Mouse (Mus musculus): Measurements from ENCODE around the gene Cpt1c. TPM values are rescaled to one million over a fixed set of nuclear protein-coding genes. Genes with fewer than 3 reads are reported as not detected.

Gene Cpt1c
- total RNA-seq, 2 experiments from 2014 or later, result 59.7 to 68.8 TPM

DNA sequence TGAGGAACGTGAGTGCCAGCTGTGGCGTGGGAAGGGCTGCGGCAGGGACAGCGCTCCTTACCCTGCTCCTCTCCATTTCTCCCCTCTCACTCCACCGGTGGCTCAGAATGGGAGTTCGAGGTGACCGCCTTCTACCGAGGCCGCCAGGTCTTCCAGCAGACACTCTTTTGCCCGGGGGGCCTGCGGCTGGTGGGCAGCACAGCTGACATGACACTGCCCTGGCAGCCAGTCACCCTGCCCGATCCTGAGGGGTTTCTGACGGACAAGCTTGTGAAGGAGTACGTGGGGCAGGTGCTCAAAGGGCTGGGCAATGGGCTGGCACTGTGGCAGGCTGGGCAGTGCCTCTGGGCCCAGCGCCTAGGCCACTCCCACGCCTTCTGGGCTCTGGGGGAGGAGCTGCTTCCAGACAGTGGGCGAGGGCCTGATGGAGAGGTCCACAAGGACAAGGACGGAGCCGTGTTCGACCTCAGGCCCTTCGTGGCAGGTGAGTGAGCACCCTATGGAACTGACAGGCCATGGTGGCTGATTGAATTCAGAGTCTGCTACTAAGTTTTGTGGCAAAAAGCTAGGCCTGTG, 26.0 kb upstream of the Cpt1c start:
- intact Hi-C loops (cut with DNase I), result no loop called here
- no peak for DNase-seq

DNA sequence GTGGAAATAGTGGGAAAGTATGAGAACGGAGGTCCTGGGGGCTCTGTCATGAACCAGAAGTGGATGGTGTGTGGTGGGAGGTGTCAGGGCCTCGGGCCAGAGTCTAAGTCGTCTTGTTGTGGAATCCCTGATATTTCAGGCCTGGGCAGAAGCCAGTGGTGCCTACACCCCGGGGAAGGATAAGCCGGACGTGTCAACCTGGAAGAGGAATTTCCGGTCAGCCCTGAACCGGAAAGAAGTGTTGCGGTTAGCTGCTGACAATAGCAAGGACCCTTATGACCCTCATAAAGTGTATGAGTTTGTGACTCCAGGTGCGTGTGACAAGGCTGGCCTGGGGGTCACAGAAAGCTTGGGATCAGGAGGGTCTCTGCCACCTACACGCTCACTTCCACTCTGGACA, 25.1 kb upstream of the Cpt1c start:
- DNase-seq, result no peak
- intact Hi-C loops (cut with DNase I), result no loop called here

DNA sequence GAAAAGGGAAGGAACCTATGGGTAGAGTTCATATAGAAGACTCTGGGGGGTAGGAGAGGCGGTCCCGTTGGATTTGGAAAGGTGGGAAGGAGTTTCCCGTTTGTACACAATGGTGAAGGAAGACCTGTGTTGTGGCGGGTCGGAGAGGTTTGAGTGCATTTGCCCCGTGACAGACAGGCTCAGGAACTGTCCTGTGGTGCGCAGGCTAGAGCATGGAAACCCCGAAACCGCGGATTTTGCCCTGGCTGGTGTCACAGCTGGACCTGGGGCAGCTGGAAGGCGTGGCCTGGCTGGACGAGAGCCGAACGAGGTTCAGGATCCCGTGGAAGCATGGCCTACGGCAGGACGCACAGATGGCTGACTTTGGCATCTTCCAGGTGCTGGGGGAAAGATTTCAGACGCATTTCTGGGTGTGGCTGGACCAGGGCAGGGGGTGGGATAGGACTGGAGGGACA, 23.9 kb upstream of the Cpt1c start, which contains the start of gene Bcl2l12:
Gene Bcl2l12 (minus strand): TSS at position 212 of the 455 bp plus-strand sequence.
- intact Hi-C loops (cut with DNase I), result no loop called here
- DNase-seq, result peak; percentile 54

DNA sequence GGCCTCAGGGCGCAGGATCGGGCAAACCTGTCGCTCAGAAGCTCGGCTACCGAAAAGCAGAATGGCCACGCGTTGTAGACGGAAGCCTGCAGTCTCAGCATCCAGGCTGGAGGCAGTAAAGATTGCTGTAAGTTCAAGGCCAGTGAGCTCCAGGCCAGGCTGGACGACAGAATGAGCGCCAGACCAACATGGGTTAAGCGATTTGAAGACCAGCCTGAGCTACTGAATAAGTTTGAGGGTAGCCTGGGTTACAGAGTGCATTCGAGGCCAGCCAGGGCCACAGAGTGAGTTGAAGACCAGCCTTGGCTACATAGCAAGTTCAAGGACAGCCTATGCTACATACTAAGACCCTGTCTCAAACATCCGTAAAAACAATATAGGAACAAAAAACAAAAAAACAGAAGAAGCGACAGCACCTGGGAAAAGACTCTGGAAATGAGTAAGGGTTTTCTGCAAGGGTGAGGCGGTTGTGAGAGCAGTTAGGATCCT, 23.3 kb upstream of the Cpt1c start:
- intact Hi-C loops (cut with DNase I), result no loop called here

DNA sequence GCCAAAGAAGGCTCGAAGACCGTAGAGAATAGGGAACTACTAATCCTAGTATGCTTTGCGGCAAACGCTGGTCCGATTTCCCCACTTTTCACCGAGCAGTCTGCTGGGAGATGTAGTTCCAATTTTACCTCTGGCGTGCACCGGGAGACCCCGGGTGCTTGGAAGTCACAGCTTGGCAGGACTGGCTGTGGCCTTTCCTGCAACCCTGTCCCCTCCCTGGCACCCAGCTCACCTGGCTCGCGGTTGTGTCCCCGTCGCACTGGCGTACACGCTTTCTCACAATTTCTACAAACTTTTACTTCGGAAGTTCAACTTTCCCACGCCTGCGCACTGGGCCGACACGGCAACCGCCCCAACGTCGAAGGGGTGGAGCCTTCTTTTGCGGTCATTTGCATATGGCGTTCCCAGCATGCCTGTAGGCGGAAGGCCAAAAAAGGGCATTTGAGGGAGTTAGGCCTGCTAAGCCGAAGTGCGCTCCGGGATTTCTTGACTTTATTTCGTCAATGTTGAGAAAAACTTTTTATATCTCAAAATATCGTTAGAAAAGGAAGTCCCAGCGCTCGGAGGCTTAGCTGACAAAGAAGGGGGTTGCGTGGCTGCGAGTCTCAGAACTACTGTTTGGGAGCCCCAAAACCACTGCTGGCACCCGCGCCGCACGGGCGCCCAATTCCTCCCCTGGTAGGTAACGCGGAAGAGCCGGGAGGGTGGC, 22.7 kb upstream of the Cpt1c start, which contains the start of gene Irf3:
Gene Irf3 (plus strand): TSS at position 418 of the 709 bp plus-strand sequence.
- intact Hi-C loops (cut with DNase I), result no loop called here
- DNase-seq, result peak; percentile 96

More for the DNA sequence above, 23.3 kb upstream of the Cpt1c start:
- DNase-seq, result no peak

DNA sequence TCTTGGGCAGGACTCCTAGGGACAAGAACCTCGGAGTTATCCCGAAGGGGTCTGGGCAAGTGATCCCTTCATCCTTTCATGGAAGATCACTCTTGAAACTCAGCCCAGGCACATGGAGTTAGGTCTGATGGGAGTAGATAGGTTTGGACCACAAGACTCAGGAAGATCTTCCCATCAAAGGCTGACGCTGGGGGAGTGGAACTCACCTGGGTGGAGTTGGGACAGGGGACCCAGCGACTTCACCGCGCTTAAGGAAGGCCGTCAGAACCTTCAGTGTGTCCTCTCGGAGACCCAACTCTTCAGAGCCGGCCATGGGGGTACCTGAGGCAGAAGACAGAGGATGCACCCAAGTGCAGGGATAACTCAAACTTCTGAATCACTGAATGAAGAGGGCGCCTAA, 22.0 kb upstream of the Cpt1c start:
- intact Hi-C loops (cut with DNase I), result no loop called here
- no peak for DNase-seq

DNA sequence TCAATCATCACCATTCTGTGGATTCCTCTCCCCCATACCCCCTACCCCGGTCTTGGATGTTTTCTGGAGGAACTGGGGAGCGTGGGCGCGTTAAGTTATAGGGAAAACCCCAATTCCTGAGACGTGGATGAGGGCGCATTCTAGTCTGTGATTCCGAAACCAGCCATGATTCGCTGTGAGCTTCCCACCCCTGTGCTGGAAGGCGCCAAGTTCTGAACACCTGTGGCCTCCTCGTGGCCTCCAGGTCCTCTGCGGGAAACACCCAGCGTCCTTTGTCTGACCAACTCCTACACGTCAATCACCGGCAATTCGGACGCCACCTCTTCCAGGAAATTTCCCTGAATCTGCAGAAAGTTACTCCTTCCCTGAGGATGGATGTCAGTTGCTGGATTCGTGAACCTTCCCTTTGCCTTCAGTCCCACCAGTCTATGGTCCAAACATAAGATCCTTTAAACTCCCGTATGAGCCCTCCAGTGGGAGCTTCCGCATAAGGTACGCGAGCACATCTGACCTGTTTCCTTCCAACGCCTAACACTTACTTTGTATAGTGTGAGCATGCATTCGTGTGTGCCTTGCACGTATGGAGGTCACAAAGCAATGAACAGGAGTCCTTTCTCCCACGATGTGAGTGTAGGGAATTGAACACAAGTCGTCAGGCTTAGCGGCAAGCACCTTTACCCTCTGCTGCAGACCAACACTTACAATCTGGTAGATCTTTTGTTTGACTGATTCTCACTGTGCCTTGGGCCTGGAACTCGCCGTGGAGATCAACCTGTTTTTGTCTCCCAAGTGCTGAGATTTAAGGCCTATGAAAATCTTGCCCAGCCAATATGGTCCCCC, 12.4 kb upstream of the Cpt1c start:
- no peak for DNase-seq
- intact Hi-C loops (cut with DNase I), result no loop called here

DNA sequence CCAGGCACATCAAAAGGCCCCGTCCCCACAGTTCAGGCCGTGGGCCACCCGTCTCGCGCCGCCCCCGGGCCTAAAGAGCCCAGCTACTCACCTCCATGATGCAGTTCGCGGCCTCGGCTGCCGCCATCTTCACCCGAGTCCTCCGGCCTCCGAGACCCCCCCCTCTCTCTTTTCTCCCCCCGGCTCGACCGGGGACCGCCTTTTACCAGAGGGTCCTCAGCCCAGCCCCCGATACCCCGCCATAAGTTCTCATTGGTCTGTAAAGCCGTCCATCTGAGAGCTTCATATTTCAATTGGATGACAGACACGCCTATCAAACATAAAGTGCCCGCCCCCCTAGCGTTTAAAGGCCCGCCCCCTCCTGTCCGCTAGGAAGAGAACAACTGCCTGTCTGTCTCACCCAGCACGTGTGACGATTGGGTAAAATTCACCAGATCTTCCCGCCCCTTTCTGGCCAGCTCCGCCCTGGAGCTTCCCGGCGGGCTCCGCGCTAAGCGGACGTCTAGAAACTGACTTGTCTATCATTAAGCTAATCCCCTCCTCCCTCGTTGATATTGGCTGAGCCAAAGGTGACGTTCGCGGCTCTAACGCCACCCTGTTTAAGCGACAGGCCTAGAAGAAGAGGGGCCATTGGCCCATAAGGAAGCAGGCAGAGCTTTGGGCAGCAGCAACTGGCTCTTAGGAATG, 11.7 kb upstream of the Cpt1c start, which contains the start of gene Prmt1:
Gene Prmt1 (minus strand): TSS at position 377 of the 687 bp plus-strand sequence.
- intact Hi-C loops (cut with DNase I), result no loop called here
- DNase-seq, result peak; percentile 98

DNA sequence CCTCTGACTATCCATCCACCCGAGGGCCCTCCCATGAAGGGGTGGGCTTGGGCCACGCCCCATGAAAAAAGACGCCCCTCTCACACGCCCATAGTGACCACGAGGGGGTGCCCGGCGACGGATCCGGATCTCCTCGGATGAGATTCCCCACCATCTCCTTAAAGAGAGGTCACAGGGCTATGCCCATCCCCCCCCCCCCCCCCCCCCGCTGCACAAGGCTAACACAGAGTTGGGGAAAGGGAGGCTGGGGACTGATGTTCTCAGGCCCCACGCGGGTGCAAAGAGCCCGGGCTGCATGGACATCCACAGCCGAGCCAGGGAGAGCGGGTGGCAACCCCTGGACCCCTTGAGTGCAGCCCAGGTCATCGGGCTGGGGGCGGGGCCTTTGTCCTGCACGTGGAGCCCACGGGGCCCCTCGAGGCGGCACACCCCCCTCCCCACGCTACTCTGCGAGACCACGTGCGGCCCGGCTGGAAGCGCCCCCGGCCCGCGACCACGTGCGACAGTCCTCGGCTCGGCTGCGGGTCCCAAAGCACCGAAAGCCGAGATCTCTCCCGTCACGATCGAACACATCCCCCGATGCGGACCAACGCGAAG, 11.0 kb upstream of the Cpt1c start:
- intact Hi-C loops (cut with DNase I), result no loop called here
- peak; percentile 87 for DNase-seq

DNA sequence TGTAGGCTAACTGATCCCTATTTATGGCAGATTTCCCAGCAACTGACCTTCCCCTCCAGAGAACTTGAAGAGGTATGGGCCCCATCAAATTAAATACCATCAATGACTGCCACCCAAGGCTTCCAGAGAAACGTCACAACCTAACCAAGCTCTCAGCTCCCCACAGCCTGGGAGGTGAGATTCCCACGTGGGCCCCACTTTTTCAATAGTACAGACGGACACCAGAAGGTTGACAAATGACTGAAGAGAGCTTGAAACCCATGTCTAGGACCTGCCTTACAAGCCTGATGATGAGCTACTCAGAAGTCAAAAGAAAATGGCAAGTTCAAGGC, 10.1 kb upstream of the Cpt1c start:
- intact Hi-C loops (cut with DNase I), result no loop called here

DNA sequence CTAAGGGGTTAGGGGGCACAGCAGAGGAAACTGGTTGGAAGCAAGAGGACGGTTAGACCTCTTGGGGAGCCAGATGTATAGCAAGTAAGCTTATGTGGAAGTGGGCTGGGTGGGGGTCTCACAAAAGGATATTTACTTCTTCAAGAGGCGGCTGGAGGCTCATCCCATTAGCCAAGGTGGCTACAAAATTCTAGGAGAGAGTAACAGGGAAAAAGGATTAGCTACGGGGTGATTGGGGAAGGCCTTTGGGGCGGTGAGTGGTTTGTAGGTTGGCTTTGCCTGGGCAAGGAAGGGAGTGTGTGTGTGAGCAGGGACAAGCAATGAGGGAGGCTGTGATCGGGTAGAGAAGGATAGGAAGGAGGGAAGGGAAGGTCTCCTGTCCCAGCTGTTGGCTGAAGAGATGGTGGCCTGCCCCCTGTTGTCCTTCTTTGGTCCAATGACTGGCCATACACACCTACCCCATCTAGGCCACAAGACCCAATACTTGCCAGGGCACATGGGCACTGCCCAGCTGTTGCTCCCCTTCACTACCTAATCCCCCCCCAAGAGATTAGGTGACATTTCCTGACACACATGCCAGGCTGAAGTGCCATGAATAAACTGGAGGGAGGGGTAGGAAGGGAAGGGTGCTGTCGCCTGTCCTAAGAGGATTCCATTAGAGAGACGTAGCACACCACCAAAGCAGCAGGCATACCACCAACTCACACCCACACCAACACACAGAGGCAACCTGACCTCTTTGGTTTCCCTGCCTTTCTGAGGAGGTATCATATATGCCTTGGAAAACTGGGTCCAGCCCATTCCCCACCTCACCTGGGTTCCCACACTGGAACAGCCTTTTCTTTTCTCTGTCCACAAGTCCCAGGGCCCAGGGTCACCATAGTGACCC, 9.5 kb upstream of the Cpt1c start:
- intact Hi-C loops (cut with DNase I), result no loop called here
- DNase-seq, result no peak

More for the DNA sequence above, 10.1 kb upstream of the Cpt1c start:
- DNase-seq, result no peak

DNA sequence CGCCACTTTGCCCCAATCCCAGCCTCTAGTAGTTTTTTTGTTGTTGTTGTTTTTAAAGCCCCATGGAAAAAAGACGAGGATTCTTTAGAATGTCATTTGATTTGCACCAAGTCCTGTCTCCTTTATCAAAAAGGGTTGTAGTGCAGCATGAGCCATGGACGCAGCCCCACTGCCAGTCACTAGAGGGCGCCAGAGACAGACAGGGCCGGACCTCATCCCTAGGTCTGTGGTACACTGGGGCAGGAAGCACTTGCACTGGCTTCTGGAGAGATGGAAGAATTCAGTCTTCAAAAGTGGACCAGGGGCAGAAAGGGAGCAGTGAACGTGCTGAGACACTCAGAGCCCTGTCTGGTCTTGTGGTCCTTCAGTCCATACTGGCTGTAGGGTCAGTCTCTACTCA, 8.4 kb upstream of the Cpt1c start:
- intact Hi-C loops (cut with DNase I), result no loop called here
- peak; percentile 86 for DNase-seq

DNA sequence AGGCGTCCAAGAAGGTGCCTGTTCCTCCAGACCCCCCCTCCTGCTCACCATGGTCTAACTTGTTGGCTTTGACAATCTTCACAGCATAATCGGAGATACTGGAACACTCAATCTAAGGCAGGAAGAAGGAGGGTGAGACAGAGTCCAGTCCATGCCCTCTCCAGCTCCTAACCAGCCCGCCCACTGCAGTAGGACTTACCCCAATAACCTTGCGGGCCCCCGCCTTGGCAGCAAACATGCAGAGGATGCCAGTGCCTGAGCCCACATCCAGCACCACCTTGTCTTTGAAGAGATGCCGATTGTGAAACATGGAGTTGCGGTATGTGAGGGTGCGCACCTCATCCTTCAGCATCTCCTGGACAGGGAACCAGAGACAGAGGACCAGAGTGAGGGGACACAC, 6.9 kb upstream of the Cpt1c start:
- intact Hi-C loops (cut with DNase I), result no loop called here
- DNase-seq, result no peak

DNA sequence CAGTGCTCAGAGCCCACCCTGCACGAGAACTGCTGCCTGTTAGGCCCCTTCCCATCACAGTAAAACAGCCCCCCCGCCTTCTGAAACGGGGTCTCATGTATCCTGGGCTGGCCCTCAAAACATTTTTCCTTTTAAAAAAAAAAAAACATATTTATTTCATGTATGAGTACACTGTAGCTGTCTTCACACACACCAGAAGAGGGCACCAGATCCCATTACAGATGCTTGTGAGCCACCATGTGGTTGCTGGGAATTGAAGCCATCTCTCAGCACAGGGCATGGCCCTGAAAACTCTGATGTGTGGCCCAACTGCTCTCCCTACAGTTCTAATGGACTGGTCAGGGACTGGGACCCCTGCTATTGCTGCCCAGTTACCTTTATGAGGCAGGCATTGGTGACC, 3.6 kb upstream of the Cpt1c start:
- no peak for DNase-seq
- intact Hi-C loops (cut with DNase I), result no loop called here

DNA sequence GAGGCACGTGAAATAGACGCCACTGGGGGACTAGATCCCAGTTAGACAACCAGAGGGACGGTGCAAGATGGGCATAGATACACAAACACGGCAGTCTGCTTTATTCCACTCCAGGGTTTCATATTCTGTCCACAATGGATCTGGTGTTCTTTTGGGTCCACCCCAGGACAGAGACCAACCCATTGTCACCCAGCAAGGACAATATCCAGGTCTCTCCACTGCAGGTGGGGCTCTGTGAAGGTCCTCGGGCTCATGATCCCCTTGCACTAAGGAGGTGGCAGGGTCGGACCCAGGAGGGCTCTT, 417 bp upstream of the Cpt1c start:
- no peak for DNase-seq
- intact Hi-C loops (cut with DNase I), result no loop called here

DNA sequence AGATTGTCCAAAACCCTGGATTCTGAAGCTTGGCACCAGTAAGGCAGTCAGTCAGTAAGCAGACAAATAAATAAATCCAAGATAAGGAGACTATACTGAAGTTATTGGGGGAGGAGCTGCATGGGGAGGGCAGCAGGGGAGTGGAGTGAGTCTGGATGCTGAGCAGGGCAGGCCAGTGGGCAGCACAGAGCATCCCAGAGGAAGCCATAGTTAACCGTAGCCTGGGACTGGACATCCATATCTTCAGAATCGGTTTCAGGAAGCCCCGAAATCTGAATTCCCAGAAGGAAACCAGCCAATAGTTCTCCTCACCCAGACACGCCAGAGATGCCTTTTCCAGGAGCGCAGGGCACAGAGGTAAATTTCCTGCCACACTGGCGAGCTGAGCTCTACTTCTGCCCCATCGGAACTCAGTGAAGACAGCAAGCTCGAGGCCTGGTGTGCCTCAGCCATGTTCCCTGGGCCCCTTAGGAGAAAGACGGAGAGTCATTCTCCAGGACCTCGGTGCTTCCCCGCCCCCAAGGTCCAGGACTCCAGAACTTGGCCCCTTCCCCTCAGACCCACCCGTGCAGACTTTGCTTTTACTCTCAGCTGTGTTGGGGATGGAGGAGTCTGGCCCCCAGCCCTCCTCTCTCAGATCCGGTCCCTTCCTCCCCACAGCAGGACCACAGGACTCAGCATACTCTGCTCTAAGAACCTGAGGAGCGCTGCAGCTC, 1.1 kb downstream of the Cpt1c start:
- DNase-seq, result no peak
- intact Hi-C loops (cut with DNase I), result no loop called here

DNA sequence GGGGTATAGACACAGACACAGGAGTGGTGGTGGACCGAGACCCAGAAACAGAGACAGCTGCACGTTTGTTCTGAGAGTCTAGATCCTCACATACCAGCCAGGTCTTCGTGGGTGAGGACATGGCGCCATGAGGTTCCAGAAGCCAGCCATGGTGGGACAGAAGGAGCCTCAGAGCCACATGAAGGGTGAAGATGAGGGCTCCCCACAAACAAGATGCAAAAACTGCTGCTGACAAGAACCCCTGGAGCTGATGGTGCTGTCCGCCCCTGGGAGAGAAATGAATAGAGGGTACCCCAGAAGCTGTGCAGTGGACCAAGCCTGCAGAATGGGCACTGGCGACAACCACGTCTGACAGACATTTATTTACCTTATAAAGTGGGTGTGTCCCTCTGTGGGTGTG, 3.5 kb downstream of the Cpt1c start:
- intact Hi-C loops (cut with DNase I), result no loop called here
- no peak for DNase-seq

DNA sequence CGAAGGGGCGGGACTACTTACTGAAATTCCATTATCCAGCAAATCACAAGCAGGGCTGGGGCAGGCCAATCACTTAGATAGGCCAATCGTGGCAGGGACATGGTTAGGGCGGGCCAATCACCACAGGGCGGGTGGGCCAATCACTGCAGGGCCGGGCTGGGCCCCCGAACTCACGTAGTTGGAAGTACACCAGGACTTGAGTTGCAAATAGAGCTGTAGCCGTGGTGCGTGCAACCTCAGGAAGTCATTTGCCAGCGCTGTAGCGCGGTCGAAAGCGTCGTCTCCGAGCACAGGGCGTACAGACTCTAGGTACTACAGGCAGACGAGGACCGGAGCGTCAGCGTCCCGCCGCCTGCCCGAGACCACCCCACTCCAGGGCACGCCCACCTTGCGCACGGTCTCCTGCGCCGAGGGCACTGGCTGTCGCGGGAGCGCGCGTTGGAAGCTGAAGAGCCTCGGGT, 4.4 kb downstream of the Cpt1c start:
- intact Hi-C loops (cut with DNase I), result no loop called here
- DNase-seq, result peak; percentile 93

DNA sequence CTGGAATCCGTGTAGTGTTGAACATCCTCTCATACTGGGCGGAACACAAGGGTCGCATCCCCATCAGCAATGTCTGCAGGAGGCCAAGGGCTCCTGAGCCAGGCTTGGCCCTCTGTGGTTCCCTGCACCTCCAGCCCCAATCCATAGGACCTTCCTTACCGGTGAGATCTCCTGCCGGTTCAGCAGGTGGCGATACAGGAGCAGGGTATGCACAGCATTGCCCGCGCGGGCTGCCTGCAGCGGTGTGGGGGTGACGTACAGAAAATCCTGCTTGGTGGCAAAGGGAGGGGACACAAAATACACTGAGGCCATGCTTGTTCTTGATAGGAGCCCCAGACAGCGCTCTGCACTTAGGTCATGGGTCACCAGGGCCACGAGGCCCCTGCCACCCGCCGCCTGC, 8.0 kb downstream of the Cpt1c start:
- intact Hi-C loops (cut with DNase I), result loop anchor here (5.0 kb wide), 1 partner anchor 39 kb away; the partner anchor contains the start of gene Ap2a1
- DNase-seq, result no peak

Measured in left cerebral cortex, postnatal 4 days (tissue).